Mouse (Mus musculus) embryo, embryonic 10 days (tissue): ENCODE measurements around the gene Etnk1.
"Not testable (repeated sequence)": the region's sequence is repeated elsewhere in the genome, so short reads cannot be mapped to it uniquely, and the experiment has no call there.

Source experiments
- DNase-seq: peaks from one replicate; pipeline ENCODE4 v3.0.0-alpha.2; 2015; ENCODE audit warnings: low spot score

The Etnk1 gene

DNA sequence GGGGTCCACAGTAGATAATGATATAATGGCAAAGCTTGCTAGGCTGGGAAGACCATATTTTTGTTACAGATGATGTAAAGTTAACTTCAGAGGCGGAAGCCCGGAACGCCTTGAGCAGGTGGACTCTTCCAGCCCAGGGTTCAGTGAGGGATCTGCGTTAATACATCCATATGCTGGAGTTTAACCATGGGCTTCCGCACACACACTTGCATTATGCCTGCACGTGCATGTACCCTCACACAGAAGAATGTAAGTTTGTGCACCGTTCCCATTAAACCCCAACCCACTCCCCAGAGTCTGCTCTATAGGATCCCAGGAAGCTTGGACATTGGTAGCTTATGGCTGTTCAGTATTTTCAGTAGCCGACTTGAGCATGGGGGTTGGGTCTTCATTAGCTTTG is 4.0 kb downstream of the Etnk1 start:
- DNase-seq, result no peak

DNA sequence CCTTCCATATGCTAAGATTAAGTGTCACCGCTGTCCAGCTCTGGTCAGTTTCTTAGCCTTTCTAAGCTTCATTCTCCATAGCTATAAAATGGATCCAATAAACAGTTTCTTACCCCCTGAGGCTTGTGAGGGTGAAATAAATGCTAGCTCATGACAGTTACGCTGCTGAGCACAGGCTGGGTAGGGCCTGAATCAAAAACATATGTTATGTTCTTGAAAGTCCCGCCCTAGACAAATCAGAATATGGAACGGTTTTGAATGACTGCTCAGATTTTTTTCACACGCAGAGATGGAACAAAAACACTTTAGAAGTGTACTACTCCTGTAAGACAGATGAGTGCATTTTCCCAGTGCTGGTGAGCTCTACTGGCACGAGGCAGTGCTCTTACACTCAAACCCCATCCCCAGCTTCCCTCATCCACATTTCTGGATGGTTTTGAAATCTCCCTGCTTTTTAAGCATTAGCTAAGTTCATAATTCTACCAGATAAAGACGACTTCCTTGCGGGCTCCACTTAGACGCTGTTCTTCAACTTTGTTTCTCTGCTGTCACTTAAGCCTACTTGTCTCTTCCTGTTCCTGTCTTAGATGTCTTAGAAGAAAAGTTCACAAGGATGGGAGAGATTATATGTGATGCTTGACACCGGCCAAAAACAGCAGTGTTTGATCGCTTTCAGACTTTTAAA is 4.9 kb downstream of the Etnk1 start:
- DNase-seq, result no peak

- not testable (repeated sequence) for DNase-seq
Observed at GRCm38 (mm10) chr6:143172683-143173082, 5.7 kb downstream of the Etnk1 start.

DNA sequence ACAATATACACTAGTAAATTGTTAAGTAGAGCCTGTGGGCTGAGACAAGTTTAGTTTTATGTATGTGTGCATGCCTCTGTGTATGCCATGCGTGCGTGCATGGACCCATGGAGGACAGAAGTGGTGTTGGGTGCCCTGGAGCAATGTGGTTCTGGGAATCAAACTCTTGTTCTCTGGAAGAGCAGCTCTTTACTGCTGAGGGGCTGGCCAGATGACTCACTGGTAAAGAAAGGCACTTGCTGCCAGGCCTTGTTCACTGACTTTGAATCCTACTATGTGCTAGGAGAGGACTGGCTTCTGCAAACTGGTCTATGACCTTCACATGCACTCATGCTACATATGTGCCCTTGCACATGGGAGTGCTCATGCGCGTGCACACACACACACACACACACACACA is 7.2 kb downstream of the Etnk1 start:
- DNase-seq, result no peak

GRCm38 (mm10) chr6:143174906-143175656 is 8.1 kb downstream of the Etnk1 start:
- peak; percentile 68 for DNase-seq

DNA sequence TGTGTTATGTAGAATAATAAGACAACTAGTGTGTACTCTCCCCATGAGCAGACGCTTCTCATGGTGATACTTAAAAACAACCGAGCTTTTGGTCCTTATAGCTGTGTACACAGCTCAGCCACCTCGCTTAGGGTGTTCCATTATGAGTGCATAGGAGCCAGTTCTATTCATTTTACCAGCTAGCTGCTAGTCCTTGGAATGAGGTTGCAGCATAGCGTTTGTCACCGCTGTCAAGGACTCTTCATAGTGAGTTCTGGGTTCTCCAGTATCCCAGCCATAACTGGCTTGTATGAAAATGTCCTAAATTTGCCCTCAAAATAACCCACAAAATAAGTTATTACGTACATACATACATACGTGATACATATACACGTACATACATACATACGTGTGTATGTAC is 9.1 kb downstream of the Etnk1 start:
- no peak for DNase-seq

DNA sequence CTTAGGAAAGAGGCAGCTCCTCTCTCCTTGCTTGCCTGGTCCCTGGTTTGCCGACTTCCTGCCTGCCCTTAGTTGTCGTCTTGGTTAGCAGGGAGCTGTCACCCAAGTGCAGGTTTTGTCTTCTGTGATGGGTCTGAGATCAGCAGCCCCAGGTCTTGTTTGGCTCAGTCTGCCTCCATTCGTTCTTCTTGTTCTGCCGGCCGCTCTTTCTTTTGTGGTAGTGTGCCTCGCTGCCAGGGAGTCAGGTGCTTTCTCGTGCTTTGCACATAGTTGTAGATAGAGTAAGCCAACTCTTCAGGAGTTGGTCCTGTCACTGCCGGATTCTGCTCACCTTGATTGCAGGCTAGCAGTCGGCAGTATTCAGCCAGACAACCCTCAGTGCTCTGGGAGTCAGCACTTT is 9.6 kb downstream of the Etnk1 start:
- DNase-seq, result no peak

DNA sequence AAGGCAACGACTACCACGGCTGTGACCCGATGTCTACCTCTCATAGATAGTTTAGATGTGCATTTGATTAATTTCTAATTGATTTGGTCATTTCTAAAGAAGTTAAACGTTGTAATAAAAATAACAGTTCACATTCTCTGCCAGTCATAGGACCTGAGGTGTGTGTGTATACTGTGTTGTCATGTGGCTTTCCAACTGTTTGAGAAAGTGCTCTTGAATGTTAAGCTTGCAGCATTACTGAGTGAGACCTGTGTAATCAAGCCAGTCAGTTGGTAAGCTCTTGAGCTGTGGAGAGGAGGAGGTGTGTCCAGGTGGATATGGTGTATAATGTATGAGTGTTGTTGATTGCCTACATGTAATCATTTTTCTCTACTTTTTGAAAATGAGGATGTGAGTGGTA is 12.2 kb downstream of the Etnk1 start:
- no peak for DNase-seq

DNA sequence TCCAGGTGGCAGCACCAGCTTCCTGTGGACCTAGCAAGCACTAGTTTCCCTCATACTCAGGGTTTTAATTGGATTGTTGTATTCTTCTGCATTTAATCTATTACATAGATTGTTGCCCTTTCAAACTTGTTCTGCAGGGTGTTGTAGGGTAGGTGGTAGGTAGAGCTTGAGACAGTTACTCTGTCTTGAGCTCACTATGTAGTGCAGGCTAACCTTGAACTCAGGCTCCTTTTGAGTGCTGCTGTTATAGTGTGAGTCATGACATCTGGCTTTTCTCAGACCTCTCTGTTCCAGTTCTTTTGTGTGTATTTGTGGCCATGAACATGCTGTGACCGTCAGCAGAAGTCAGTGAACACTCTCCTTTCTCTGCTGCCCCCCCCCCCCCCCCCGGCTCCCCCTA is 12.7 kb downstream of the Etnk1 start:
- DNase-seq, result no peak

DNA sequence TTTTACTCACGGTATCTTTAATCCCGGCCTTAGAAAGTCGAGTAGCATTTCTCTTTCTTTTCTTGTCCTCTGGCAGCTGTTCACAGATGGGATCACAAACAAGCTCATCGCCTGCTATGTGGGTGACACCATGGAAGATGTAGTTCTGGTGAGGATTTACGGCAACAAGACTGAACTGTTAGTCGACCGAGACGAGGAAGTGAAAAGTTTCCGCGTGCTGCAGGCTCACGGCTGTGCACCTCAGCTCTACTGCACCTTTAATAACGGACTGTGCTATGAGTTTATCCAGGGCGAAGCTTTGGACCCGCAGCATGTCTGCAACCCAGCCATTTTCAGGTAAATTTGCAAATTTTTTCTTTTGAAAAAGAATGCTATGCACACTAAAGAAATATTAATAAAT is 13.5 kb downstream of the Etnk1 start:
- no peak for DNase-seq

DNA sequence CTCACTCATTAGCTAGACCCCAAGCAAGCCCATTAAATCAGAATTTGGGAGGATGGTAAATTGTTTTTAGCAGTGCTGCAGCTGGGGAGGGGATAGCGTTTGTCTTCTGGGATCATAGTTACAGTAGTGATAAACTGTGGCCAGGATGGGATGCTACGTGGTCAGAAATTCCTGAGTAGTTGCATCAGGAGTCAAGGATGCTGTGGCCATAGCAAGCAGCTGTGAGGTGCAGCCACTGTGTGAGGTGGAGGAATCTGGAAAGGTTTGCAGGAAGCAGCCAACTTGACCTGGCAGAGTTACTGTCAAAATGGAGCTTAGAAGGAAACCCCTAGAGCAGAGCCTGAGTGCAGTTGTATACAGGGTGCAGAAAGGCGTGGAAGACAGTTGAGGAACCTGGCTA is 17.1 kb downstream of the Etnk1 start:
- DNase-seq, result no peak

- no peak for DNase-seq
Observed at GRCm38 (mm10) chr6:143184745-143185144, 17.7 kb downstream of the Etnk1 start.

GRCm38 (mm10) chr6:143190838-143191476 is 23.9 kb downstream of the Etnk1 start:
- no peak for DNase-seq

GRCm38 (mm10) chr6:143191477-143192098 is 24.6 kb downstream of the Etnk1 start:
- no peak for DNase-seq

DNA sequence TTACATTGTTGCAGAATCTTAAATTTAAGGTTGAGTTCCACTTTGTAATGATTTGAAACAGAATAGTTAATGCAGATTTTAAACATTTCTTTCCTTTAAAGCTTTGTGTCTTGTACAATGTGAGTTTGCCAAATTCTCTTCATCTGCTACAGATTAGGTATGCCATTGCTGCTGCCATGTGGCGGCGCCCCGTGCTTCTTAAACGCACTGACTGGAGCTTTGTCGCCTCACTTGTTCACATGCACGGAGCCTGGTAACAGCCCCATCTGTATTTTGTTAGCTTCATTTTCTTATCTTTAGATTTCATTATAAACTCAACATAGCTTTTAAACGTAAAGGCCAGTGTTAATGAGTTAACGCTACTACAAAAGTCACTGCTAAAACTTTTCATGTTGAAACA is 25.7 kb downstream of the Etnk1 start:
- DNase-seq, result peak; percentile 23

GRCm38 (mm10) chr6:143193166-143193565 is 26.1 kb downstream of the Etnk1 start:
- DNase-seq, result no peak

DNA sequence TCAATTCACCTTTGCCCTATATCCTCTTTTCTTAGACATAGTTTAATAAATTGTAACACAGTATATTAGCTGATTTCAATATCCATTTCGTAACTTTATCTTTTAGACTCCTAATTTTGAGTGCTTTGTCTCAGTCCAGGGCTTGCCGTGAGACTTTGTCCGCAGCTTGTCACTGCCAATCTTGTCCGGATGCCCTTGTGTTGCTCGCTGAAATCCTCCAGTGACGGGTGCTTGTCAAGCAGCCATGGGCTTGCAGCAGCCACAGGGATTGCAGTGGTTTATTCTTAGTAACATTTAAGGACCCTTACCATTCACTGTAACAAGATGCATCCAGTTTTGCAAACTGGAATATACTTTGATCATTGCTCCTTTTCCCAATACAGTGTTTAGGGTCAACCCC is 26.6 kb downstream of the Etnk1 start:
- no peak for DNase-seq

DNA sequence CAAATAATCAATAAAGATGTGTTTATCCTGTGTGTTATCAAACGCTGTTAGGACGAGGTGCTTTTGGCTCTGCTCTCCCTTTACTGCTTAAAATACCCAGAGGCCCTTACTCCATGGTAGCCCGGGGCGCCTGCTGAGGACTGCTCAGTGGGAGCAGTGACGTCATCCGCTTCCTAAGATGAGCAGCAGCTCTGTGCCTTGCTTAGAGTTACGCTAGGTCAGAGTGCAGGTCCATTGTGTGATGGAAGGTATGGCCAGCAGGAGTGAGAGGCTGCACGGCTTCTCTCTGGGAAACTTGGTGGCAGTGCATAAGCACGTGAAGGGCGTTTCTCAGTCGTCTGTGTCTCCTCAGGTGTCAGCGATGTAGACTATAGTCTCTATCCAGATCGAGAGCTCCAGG is 30.0 kb downstream of the Etnk1 start:
- DNase-seq, result no peak

DNA sequence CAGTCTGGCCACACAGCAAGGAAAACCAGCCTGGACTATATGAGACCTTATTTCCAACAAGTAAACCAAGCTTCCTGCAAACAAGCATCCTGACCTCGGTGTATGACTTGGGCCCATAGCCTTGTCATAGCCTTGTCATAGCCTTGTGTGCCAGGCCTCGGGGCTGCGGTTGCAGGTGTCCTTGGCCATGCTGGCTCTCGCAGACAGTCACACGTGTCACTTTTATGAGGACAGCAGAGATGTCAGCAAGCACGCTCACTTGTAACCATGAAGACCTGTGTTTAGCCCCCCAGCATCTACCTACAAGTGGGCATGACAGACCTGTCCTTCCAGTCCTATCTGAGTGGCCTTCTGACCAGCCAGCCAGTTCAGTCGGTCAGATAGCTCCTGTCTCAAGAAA is 31.4 kb downstream of the Etnk1 start:
- no peak for DNase-seq

DNA sequence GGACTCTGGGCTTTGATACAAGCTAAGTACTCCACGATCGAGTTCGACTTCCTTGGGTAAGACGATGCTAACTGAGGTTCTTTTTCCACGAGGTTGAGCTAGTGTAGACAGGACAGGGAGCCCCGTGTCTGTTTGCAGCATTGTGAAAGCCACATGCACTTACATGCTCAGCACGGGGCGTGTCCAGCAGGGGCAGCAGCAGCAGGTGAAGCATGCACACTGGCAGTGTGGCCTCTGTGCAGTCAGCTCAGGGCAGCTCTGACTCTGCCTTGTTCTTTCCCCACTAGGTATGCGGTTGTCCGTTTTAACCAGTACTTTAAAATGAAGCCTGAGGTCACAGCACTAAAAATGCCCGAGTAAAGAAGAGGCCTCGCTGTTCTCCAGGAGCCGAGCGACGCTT is 36.1 kb downstream of the Etnk1 start:
- DNase-seq, result no peak

DNA sequence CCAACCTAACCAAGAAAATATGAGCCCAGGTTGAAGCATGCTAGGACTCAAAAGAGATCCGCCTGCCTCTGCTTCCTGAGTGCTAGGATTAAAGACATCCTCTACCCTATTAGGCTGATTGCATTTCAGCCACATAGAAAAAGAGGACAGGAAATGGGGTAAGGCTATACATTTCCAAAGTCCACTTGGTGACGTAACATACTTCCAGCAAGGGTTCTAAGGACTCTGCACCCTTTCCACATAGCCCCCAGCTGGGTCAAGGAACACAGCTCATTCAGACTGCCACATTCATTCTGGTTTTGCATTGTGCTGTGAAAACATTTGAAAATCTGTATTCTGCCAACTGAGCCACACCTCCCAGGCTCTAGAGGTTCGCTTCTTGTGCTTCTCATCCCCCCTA is 41.9 kb downstream of the Etnk1 start:
- no peak for DNase-seq

GRCm38 (mm10) chr6:143212766-143213165 is 45.7 kb downstream of the Etnk1 start:
- DNase-seq, result no peak

- no peak for DNase-seq
Observed at GRCm38 (mm10) chr6:143213461-143213860, 46.4 kb downstream of the Etnk1 start.
